Mouse (Mus musculus): ENCODE data around the gene Tmem256. TPM values are rescaled to one million over a fixed set of nuclear protein-coding genes. Genes with fewer than 3 reads are reported as not detected.

Tmem256 gene
- total and polyA plus RNA-seq, 2 experiments: 284 to 353 TPM

DNA sequence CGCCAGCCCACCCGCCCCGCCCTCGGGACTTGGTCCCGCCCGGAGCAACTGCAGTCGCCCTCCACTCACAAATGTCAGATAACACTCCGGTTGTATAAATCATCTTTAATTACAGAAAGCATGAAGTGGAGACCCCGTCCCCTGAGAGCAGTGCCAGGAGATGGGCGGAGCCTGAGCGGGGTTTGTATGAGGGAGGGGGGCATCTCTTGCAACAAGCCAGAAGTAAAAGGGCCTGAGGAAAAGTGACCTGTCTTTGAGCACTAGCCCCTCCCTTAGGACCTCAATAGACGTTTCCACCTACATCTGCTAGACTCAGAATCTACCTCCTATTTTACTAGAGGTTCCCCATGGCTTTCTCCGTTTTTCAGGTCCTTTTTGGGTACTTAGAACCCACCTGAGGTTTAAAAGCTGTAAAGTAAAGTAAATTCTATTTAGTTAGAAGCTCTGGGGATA is 42.3 kb upstream of the Tmem256 start:
- no peaks in the 10 kb centered on the region for H3K79me2 ChIP-seq (ENCODE audit: control insufficient read depth, insufficient read depth, low read length)
- H3K4me1 ChIP-seq (ENCODE audit: control insufficient read depth, insufficient read depth, low read length): 0 out of 2 replicates have a peak, but pooled peaks cover 3% of the 10 kb centered on the region
- WGBS: 10% methylated on average over 13 of the region's 13 CpGs
- no peak overlapping the region for H3K9ac ChIP-seq (ENCODE audit: low read depth, low read length)
- no peaks in the 10 kb centered on the region for H3K27me3 ChIP-seq (ENCODE audit: control insufficient read depth, insufficient read depth, low read length)
- H3K36me3 ChIP-seq (ENCODE audit: control insufficient read depth, insufficient read depth, low read length): no peaks in the 10 kb centered on the region
- TF ChIP-seq POLR2A (IDR thresholded peaks at IDR 0.05; ENCODE audit: extremely low read depth, insufficient read depth, low read length) (no peak), CTCF (IDR thresholded peaks at IDR 0.05; ENCODE audit: low read depth, low read length) (no peak)
- H3K27ac ChIP-seq (replicated peaks; ENCODE audit: insufficient read depth, low read depth, low read length): no peak overlapping the region
- H3K4me3 ChIP-seq (ENCODE audit: insufficient read depth, low read depth, low read length): no peak overlapping the region; the same call in 1 of the 2 replicates
- no peak for DNase-seq (ENCODE audit: extremely low read depth, low read depth, low spot score)

DNA sequence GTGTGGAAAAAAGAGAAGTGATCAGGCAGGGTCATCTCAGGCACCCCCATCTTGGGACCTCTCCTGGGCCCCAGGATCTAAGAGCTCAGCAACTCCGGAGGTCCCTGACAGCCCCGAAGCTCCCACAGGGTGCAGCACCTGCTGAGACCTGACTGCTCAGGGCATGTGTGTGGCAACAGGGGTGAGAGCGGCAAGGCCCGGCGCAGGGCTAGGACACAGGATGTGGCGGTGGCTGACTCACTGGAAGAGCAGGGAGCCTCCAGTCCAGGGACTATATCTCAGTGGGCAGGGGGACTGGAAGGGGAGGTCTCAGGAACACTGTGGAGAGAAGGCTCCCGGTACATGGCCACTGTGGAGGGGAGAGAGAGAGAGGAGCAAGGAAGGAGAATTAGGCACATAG is 40.4 kb upstream of the Tmem256 start:
- Histone ChIP-seq H3K79me2 (ENCODE audit: control insufficient read depth, insufficient read depth, low read length) (no peaks in the 10 kb centered on the region), H3K4me3 (ENCODE audit: insufficient read depth, low read depth, low read length) (no peak overlapping the region), H3K36me3 (ENCODE audit: control insufficient read depth, insufficient read depth, low read length) (no peaks in the 10 kb centered on the region), H3K27me3 (ENCODE audit: control insufficient read depth, insufficient read depth, low read length) (peaks cover 9% of the 10 kb centered on the region), H3K27ac (replicated peaks; ENCODE audit: insufficient read depth, low read depth, low read length) (no peak overlapping the region), H3K4me1 (ENCODE audit: control insufficient read depth, insufficient read depth, low read length) (peaks cover 3% of the 10 kb centered on the region; the same call in 1 of the 2 replicates), H3K9ac (ENCODE audit: low read depth, low read length) (no peak overlapping the region)
- 88% methylated on average over 7 of the region's 7 CpGs for WGBS
- TF ChIP-seq POLR2A (IDR thresholded peaks at IDR 0.05; ENCODE audit: extremely low read depth, insufficient read depth, low read length) (no peak), CTCF (IDR thresholded peaks at IDR 0.05; ENCODE audit: low read depth, low read length) (no peak)
- no peak for DNase-seq (ENCODE audit: extremely low read depth, low read depth, low spot score)

DNA sequence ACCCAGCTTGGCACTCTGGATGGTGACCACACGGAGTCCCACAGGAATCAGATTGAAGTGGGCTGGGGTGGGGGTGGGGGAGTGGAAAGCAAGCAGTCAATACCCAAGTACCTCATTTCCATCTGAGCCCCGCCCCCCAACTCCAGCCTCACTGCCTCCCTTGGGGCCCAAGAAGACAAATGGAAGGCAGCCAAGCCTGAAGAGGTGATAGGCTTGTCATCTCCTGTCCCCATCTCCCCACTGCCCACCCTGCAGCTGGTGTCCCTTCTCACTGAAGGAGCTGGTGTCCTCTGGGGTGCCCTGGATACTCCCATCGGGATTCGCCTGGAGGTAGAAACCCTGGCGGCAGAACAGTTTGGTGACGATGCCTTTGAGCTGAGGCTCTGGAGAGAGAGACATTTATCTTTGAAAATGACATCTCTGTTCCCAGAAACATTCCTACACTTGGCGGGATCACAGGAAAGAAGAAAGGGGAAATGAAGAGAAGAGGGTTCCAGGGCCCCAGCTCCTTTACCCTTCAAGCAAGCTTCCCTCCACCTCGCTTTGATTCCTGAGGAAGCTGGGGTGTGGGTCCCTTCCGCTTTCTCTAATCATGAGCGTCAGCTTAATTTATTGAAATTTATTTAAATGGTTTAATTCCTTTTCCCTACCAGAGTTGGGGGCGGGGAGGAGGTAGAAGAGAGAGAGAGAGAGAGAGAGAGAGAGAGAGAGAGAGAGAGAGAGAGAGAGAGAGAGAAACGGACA is 38.7 kb upstream of the Tmem256 start:
- Histone ChIP-seq H3K79me2 (ENCODE audit: control insufficient read depth, insufficient read depth, low read length) (no peaks in the 10 kb centered on the region), H3K4me1 (ENCODE audit: control insufficient read depth, insufficient read depth, low read length) (peaks cover 8% of the 10 kb centered on the region), H3K4me3 (ENCODE audit: insufficient read depth, low read depth, low read length) (no peak overlapping the region), H3K27ac (replicated peaks; ENCODE audit: insufficient read depth, low read depth, low read length) (no peak overlapping the region), H3K27me3 (ENCODE audit: control insufficient read depth, insufficient read depth, low read length) (peaks cover 9% of the 10 kb centered on the region), H3K9ac (ENCODE audit: low read depth, low read length) (no peak overlapping the region), H3K36me3 (ENCODE audit: control insufficient read depth, insufficient read depth, low read length) (no peaks in the 10 kb centered on the region)
- no peak for DNase-seq (ENCODE audit: extremely low read depth, low read depth, low spot score)
- 68% methylated on average over 12 of the region's 12 CpGs for WGBS
- TF ChIP-seq POLR2A (IDR thresholded peaks at IDR 0.05; ENCODE audit: extremely low read depth, insufficient read depth, low read length) (no peak), CTCF (IDR thresholded peaks at IDR 0.05; ENCODE audit: low read depth, low read length) (no peak)

DNA sequence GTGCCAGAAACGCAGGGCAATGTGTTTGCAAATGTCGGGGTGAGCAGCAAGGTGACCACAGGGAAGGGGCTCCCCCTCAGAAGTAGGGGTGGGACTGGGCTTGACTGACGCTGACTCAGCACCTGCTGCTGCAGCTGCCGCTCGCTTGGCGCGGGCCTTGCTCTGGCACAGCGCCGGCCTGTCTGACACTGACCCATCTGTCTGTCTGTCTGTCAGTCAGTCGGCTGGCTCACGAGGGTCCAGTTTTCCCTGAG is 38.2 kb upstream of the Tmem256 start:
- Histone ChIP-seq H3K27me3 (ENCODE audit: control insufficient read depth, insufficient read depth, low read length) (peaks cover 9% of the 10 kb centered on the region), H3K36me3 (ENCODE audit: control insufficient read depth, insufficient read depth, low read length) (no peaks in the 10 kb centered on the region), H3K4me1 (ENCODE audit: control insufficient read depth, insufficient read depth, low read length) (peaks cover 4% of the 10 kb centered on the region), H3K79me2 (ENCODE audit: control insufficient read depth, insufficient read depth, low read length) (no peaks in the 10 kb centered on the region), H3K9ac (ENCODE audit: low read depth, low read length) (no peak overlapping the region), H3K27ac (replicated peaks; ENCODE audit: insufficient read depth, low read depth, low read length) (no peak overlapping the region), H3K4me3 (ENCODE audit: insufficient read depth, low read depth, low read length) (no peak overlapping the region)
- WGBS: 14% methylated on average over 11 of the region's 11 CpGs
- DNase-seq (ENCODE audit: extremely low read depth, low read depth, low spot score): no peak
- no peak for TF ChIP-seq POLR2A (IDR thresholded peaks at IDR 0.05; ENCODE audit: extremely low read depth, insufficient read depth, low read length)
- TF ChIP-seq CTCF (IDR thresholded peaks at IDR 0.05; ENCODE audit: low read depth, low read length): no peak

DNA sequence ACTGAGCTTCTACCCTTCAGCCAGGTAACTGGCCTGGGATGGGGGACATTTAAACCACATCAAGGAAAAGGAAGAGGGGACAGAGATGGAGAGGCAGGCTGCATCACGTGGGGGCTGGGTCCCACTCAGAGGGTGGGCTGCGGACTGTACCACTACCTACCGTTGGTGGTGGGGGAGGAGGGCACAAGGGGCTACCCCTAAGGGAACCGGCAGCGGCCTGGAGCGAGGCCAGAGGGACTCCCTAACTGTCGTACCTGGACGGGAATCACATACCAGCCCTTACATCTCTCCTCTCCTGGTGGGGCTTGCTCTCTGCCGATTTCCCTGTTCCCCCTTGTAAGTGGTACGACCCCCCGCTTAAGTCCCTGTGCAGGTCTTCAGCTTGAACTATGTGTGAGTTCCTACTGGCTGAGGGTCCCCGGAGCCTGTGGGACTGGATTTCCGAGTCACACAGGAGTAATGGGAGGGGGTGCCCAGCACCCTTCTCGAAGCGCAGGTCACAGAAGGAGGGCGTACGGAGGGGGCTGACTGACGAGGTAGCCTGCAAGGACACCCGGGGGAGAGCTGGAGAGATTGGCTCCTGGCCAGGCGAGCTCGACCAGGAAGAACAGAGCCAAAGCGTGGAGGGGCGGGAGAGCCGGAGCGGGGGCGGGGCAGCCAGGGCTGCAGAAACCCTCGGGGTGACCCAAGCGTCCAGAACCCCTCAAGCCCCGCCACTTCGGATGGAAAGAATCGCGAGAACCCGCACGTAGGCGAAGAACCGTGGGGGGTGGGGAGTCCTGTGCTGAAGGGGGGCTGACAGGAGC is 37.7 kb upstream of the Tmem256 start:
- DNase-seq (ENCODE audit: extremely low read depth, low read depth, low spot score): no peak
- H3K79me2 ChIP-seq (ENCODE audit: control insufficient read depth, insufficient read depth, low read length): no peaks in the 10 kb centered on the region
- no peak overlapping the region; the same call in 1 of the 2 replicates for H3K4me3 ChIP-seq (ENCODE audit: insufficient read depth, low read depth, low read length)
- peaks cover 9% of the 10 kb centered on the region for H3K27me3 ChIP-seq (ENCODE audit: control insufficient read depth, insufficient read depth, low read length)
- no peak overlapping the region for H3K27ac ChIP-seq (replicated peaks; ENCODE audit: insufficient read depth, low read depth, low read length)
- no peak for TF ChIP-seq POLR2A (IDR thresholded peaks at IDR 0.05; ENCODE audit: extremely low read depth, insufficient read depth, low read length)
- TF ChIP-seq CTCF (IDR thresholded peaks at IDR 0.05; ENCODE audit: low read depth, low read length): no peak
- peaks cover 4% of the 10 kb centered on the region for H3K4me1 ChIP-seq (ENCODE audit: control insufficient read depth, insufficient read depth, low read length)
- H3K9ac ChIP-seq (ENCODE audit: low read depth, low read length): no peak overlapping the region
- WGBS: 4% methylated on average over 36 of the region's 36 CpGs
- no peaks in the 10 kb centered on the region for H3K36me3 ChIP-seq (ENCODE audit: control insufficient read depth, insufficient read depth, low read length)
